Mouse (Mus musculus): ENCODE results near the gene Mical2.
A peak's percentile ranks its signal among the peaks of the same experiment; 100 is the strongest.

Gene Mical2

DNA sequence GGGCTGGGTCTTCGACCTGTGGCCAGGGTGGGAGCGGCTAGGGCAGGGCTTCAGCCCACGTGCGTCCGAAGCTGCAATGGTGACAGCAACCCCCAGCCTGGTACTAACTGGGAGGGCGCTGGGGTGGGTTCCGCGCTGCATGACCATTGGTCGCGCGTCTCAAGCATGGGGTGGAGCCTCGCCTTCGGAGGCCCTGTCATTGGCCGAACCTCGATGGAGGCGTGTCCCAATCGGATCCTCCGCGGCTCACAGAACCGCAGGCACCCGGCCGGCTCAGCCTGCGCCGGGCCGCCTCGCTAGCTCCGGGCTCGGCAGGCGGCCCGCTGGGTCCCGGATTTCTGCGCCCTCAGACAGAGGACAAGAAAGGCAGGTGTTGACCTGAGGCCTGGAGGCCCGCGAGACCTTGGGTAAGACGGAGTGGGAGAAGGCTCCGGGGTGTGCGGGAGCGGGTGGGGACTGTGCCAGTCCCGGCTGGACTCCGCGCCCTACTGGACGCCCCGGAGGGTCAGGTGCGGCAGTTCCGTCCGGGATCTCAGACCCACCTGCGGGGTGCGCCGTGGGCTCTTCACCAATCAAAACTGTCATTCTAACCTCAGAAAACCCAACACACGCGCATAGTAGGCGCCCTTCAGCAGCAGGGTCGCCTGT lies at the start of gene Mical2:
Gene Mical2 (plus strand): TSS at position 242 of the 648 bp plus-strand sequence.
- DNase-seq (ENCODE audit: low spot score in 2 of 2), result peak; percentile 53 to 55

- DNase-seq (ENCODE audit: low spot score in 2 of 2), result no peak
These were observed 49.0 kb upstream of the Mical2 start for GRCm38 (mm10) chr7:112176627-112177026.

DNA sequence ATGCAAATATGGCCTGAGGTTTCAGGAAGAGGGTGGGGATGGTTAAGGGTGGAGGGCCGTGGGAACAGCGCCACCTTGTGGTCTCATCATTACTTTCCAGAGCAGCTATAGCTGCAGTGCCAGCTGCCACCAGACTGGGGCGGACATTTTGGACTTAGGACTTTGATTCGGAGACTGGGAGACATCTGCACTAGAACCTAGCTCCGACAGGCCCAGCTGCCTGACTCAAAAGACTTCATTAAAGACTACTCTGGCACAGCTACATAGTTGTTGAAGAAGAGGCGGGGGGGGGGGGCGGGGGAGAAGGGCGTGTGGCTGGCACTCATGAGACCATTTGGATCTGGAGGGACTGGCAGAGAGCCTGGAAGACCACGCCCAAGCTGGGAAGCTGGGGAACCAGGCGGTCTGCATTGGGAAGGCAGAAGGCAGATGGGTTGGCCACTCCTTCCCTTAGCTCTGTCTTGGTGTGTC lies 45.4 kb upstream of the Mical2 start:
- peak; percentile 17 to 47 for DNase-seq (ENCODE audit: low spot score in 2 of 2)

DNA sequence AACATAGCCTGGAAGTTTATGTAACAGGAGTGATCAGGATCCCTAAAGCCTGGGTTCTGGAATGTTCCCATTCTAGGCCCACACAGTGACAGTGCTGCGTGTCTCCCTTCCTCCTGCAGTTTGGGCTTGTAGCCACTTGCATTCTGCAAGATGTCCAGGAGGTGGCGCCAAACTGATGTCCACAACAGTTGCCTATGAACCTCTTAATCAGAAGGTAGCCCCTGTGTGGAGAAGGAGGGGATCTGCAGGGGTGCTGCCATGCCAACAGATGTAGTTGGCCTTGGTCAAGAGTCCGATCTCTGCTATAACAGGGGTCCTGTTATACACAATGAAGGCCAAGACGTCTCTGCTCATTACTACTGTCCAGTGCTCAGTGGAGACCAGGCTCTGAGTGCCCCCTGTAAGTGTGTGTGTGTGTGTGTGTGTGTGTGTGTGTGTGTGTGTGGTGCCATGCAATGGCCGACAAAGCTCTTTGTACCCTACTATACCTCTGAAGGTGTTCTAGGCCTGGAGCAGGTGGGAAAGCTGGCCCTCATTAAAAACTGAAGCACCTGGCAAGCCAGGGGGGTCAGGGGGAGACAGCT lies 42.3 kb upstream of the Mical2 start:
- DNase-seq (ENCODE audit: low spot score in 2 of 2), result peak; percentile 49 to 69

DNA sequence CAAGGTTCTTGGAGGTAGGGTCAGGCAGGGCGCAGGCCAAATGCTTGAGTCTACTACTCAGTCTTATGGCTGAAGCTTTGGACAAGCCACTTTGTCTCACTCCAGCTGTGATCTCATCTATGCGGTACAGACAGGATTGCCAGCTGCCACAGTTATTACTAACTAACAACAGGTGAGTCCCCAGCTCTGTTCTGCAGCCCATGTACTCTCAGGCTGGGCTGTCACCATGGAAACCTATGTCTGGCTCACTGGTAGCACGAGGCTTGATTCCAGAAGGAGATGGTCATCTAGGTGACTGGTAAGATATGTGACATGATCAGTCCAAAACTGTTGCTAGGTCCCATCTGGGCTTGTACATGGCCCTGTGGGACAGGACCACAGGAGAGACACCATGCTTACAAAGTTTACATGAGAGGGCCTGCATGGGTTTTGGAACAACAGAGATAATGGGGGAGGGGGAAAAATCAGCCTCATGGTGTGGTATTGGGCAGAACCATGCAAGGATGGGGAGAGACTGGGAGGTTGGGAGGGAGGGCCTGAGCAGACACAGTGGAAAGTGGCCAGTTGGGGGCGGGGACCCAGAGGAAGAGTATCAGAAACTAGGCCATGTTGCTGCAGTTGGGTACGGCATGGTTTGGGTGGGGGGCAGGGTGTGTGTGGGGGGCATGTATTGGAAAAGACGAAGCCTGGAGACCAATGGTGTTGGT lies 41.0 kb upstream of the Mical2 start:
- DNase-seq (ENCODE audit: low spot score in 2 of 2), result no peak

GRCm38 (mm10) chr7:112185226-112185745 lies 40.4 kb upstream of the Mical2 start:
- DNase-seq (ENCODE audit: low spot score in 2 of 2), result no peak

DNA sequence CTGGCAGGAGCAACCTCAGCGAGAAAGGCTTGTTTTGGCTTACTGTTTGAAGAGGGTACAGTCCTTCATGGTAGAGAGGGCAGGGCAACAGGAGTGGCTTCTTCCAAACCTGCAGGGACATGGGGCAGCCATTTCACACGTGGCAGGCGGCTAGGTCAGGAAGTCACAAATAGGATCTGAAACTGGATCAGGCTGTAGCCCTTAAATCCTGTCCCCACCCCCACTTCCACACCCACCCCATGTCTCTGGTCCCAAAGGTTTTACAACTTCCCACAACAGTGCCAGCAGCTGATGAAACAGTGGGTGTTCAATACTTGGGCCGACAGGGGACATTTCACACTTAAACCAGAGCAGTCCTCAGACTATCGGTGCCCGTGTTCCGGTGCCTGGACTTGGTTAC lies 38.8 kb upstream of the Mical2 start:
- DNase-seq (ENCODE audit: low spot score in 2 of 2), result no peak

DNA sequence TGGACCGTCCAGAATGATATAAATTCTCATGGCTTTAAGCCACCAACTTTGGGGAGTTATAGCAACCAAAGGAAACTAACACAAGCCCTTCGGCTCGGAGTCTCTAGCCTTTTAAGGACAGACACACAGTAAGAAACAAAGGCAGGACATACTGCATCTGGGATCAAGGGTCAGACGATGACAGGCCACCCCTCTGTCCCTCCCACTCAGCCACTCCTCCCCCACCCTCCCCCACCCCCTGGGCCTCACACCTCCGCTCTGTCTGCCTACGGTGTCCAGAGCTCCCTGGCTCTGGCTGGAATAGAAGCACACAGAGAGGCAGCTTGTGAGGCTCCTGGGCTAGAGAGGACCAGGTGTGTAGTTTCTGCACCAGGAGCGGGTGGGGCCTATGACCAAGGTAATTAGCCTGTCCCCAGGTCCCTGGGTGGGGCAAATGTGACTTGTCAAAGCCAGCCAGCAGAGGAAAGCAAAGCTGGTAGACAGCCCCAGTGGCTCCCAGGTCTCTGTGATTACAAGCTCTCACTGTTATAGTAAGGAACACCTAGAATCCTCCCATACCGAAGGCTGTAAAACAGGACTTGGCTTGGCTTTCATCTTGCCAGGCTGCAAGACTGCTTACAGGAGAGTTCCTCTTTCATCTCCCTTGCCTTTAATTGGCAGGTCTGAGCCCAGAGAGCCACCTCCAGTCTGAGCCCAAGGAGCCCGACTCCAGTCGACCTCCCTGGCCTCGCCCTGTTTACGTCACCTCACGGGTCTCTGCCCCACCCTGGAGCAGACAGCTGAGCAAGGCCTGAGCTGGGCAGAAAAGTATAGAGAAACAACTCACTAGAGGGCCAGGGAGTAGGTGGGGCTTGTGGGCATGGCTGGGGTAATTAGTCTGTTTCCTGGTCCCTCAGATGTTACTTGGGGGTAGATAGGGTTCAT lies 37.9 kb upstream of the Mical2 start:
- no peak for DNase-seq (ENCODE audit: low spot score in 2 of 2)

GRCm38 (mm10) chr7:112192237-112192636 lies 33.4 kb upstream of the Mical2 start:
- no peak for DNase-seq (ENCODE audit: low spot score in 2 of 2)

- no peak for DNase-seq (ENCODE audit: low spot score in 2 of 2)
These were observed 32.9 kb upstream of the Mical2 start for GRCm38 (mm10) chr7:112192778-112193177.

GRCm38 (mm10) chr7:112194286-112194685 lies 31.4 kb upstream of the Mical2 start:
- no peak for DNase-seq (ENCODE audit: low spot score in 2 of 2)

DNA sequence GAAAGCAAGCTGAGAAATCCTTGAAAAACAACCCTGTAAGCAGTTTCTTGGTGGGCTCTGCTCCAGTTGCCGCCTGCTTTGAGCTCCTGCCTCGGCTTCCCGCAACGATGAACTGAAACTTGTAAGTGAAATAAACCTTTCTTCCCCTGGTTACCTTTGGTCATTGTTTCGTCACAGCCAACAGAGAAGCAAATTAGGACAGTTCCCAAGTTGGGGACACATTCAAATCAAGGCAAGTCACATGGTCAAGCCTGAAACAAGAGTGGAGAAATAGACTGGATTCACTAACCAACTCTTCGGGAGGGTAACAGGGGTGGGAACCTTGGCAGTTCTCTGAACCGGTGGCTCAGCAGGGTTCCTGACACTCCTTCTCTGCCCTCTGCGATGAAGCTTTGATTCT lies 28.2 kb upstream of the Mical2 start:
- DNase-seq (ENCODE audit: low spot score in 2 of 2), result no peak

- DNase-seq (ENCODE audit: low spot score in 2 of 2), result no peak
These were observed 26.3 kb upstream of the Mical2 start for GRCm38 (mm10) chr7:112199343-112199742.

DNA sequence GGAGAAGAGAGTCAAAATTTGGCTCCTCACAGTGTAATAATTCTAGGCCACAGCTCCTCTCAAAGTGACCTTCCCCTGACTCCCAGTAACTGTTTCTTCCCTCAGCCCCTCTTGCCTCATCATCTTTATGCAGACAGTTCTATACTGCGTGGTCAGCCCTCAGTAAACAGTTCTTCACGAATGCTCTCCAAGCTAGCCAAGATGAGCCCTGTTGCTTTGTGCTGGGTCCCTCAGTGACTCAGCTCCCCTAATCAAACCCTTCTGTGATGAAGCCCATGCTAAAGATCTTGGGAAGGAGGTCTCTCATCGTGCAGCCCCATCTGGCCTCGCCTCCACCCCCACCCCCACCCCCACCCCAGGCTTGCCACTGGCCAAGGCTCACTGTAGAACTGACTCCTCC lies 24.9 kb upstream of the Mical2 start:
- no peak for DNase-seq (ENCODE audit: low spot score in 2 of 2)

DNA sequence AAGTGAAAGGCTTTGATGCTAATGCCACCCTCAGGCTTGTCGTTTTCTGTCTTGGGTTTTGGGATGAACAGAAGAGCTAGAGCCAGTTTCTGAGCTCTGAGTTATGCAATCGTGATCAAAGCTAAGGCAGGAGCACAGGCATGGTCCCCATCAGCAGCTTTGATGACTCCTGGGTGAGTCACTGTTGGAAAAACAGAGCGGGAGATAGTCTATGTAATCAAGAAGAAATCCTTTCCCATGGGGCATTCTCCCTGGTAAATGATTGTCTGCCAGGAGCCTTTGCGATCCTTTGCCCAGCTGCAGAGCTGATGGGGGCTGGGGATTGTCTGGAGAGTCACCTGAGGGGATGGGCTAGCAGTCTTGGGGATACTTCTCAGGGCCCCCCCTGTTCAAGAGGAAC lies 23.5 kb upstream of the Mical2 start:
- no peak for DNase-seq (ENCODE audit: low spot score in 2 of 2)

GRCm38 (mm10) chr7:112202843-112203242 lies 22.8 kb upstream of the Mical2 start:
- no peak for DNase-seq (ENCODE audit: low spot score in 2 of 2)

DNA sequence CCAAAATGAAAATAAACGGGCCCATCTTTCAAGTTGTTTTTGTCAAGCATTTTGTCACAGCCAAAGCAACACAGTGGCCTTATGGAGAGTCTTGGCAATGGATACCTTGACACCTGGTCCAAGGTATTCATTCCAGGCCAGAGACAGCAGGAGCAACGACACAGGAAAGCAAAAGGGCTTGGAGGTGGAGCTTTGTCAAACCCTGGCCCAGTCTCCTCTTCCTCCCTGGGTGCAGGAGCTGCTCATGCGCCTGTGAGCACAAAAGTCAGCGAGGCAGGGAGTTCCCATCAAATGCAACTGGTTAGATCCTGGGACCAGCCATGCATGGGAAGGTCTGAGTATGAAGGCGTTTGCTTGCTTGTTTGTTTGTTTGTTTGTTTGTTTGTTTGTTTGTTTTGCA lies 21.7 kb upstream of the Mical2 start:
- DNase-seq (ENCODE audit: low spot score in 2 of 2), result no peak

- no peak for DNase-seq (ENCODE audit: low spot score in 2 of 2)
These were observed 21.2 kb upstream of the Mical2 start for GRCm38 (mm10) chr7:112204380-112204963.

- DNase-seq (ENCODE audit: low spot score in 2 of 2), result no peak
These were observed 20.1 kb upstream of the Mical2 start for GRCm38 (mm10) chr7:112205513-112205912.

GRCm38 (mm10) chr7:112207717-112208116 lies 17.9 kb upstream of the Mical2 start:
- DNase-seq (ENCODE audit: low spot score in 2 of 2), result no peak

All from spleen, postnatal 14 days (tissue).